Mouse (Mus musculus) cortical plate, adult 2 months (tissue): ENCODE measurements around the gene Slc16a9.

Experiments used
- CTCF ChIP-seq: fragments of 200-500 bp; IDR thresholded peaks from 2 replicates; pipeline ENCODE4 v1.5.1; 2011; ENCODE audit warnings: mild to moderate bottlenecking, control low read depth, low read length; ENCODE audit not compliant: insufficient read depth; ENCODE audit errors: extremely low read depth
- POLR2A ChIP-seq: fragments of 200-500 bp; IDR thresholded peaks from 2 replicates; pipeline ENCODE4 v1.6.1; 2011; ENCODE audit warnings: mild to moderate bottlenecking, low read length, control low read depth; ENCODE audit not compliant: insufficient read depth; ENCODE audit errors: extremely low read depth

- TF ChIP-seq POLR2A (no peak), CTCF (no peak)
Measured at GRCm38 (mm10) chr10:70317394-70317965, 72.6 kb downstream of the Slc16a9 start.
